Mouse (Mus musculus): Measurements from ENCODE around the gene Tmem259.

The Tmem259 gene

GRCm38 (mm10) chr10:79984195-79984816 lies at the start of gene Tmem259:
Gene Tmem259, minus strand, starts transcription at chr10:79984330.
- DNase-seq, result peak; percentile 88 to 91

DNA sequence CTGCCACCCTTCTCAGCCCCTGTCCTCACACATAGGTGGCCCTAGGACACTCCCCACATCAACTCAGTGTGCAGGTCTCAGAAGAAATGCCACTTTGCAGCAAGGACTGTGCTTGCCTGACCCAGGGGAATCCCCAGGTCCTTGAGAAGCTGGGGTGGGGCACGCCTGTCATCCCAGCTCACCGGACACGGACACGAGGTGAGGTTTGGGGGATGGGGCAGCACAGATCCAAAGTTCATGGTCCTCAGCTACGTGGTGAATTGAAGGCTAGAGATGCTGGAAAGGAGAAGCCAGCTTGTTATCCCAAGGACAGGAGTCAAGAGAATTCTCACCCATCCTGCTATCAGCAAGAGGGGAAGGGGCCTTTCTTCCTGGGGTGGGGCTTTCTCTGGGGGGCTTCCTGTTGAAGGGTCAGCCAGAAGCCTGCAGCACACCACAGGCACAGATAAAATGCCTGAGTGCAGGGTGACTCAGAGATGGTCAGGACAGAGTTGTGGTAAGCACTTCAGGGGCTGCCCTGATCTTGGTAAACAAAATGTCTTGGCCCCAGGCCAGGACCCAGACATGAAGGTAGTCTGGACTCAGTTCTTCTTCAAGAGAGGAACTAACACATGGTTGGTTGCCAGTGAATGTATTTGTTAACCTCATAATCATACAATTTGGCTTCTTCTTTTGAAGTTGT lies 48.8 kb upstream of the Tmem259 start:
- peak in 1 of 2 experiments; percentile 34 for DNase-seq

DNA sequence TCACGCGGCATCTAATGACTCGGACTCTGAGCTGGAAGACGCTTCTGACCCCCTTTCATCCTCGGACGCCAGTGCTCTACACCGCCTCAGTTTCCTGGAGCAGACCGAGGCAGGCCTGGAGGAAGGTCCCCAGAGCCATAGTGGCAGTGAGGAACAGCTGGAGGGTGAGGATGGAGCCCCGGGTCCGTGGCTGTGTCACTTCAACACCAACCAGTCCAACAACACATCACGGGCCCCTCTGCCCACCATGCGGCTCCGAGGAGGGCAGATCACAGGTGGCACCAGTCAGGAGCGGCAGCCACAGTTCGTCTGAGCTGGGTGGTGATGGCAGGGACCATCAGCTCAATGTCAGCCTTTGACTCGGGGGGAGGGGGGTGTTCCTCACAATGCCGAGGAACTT lies 46.6 kb upstream of the Tmem259 start:
- DNase-seq, result peak in 1 of 2 experiments; percentile 26

GRCm38 (mm10) chr10:80030191-80030590 lies 46.1 kb upstream of the Tmem259 start:
- peak in 1 of 2 experiments; percentile 31 for DNase-seq

GRCm38 (mm10) chr10:80028521-80028846 lies 44.4 kb upstream of the Tmem259 start:
- no peak for DNase-seq

DNA sequence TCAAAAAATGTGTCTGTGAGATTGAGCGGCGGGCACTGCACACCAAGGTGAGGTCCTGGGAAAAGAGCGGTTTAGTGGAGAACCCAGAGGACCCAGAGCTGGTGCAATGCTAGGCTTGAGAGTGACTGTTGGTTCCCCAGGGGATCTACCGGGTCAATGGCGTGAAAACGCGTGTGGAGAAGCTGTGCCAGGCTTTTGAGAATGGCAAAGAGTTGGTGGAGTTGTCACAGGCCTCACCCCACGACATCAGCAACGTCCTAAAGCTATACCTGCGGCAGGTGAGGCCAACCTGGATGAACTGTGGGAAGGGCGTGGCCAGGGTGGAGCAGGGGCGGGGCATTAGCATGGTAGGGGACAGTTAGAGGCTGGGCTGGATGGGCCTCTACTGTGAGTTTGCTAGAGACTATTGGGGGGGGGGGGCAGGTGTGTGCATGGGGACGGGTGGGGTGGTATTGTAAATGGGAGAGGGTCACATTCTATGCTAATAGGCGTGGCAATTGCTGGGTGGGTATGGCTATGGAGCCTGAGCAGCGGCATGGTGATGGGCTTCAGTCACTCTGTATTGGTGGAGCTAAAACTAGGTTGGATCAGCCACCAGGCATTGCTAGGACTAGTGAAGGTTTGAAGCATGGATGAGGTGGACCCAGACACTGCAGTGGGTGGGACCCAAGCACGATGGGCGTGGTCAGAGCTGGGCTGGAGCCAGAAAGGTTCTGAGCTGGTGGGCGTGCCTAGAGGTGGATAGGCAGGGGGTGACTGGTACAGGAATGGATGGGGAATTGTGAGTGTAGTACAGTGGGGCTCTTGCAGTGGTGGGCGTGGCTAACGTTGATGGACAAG lies 43.8 kb upstream of the Tmem259 start:
- DNase-seq, result peak in 1 of 2 experiments; percentile 53

DNA sequence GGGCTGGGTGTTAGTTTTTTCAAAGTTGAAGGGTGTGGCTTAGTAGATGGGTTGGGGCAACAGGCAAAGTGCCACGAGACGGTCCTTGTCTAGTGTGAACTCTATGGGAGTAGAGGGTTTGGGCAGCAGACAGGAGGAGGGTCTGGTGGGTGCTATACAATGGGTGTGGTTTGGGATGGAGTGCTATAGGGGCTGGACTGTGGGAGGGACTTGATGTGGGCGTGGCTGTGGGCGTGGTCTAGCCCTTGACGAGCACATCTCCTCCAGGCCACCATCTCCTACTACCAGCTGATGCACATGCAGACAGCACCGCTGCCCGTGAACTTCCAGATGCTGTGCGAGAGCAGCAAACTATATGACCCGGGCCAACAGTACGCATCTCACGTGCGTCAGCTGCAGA lies 41.8 kb upstream of the Tmem259 start:
- peak in 1 of 2 experiments; percentile 69 for DNase-seq

GRCm38 (mm10) chr10:80025463-80025862 lies 41.3 kb upstream of the Tmem259 start:
- DNase-seq, result peak in 1 of 2 experiments; percentile 34

GRCm38 (mm10) chr10:80025044-80025347 lies 40.9 kb upstream of the Tmem259 start:
- DNase-seq, result peak in 1 of 2 experiments; percentile 66

- peak; percentile 77 to 86 for DNase-seq
Measured at GRCm38 (mm10) chr10:80024229-80025043, 40.3 kb upstream of the Tmem259 start.

GRCm38 (mm10) chr10:80023758-80024157 lies 39.6 kb upstream of the Tmem259 start:
- DNase-seq, result no peak

DNA sequence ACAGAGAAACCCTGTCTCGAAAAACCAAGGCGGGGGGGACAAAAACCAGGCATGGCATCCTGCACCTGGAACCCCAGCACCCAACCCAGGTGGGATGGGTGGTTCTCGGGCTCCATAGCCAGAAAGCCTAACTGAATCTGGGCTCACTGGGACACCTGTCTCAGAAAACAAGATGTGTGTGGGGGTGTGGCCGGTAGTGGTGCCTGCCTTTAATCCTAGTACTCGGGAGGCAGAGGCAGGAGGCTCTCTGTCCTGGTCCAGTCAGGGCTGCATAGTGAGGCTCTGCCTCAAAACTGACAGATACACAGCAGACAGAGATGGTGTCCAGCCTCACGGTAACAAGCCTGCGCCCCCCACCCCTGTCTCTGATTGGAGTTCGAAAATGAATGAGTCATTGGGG lies 38.7 kb upstream of the Tmem259 start:
- peak in 1 of 2 experiments; percentile 55 for DNase-seq

DNA sequence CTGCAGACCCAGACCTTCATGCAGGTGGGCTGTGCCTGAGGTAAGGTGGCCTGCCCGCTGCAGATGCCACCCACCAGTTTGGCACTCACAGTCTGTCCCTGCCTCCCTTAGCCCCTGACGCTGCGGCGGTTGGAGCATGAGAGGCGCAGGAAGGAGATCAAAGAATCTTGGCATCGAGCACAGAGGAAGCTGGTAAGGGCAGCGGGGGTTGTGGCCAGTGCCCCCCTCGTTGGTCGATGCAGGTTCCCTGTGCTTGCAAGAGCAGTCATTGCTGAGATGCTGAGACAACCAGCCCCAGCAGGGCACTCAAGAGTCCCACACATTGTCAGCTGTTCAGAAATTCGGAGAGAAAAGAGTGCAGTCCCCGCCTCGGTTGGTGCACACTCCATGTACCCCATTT lies 38.0 kb upstream of the Tmem259 start:
- peak; percentile 56 to 77 for DNase-seq

DNA sequence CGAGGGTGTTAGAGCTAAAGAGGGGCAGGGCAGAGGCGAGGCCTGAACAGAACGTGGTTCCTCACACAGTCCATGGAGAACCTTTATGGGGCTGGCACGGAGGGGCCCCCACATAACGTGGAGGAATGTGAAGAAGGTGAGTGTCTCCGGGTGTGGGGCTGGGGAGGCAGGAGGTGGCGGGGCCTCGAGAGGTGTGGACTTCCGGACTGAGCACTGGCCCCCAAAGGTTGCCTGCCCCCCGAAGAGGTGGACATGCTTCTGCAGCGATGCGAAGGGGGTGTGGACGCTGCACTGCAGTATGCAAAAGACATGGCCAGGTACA lies 37.2 kb upstream of the Tmem259 start:
- peak in 1 of 2 experiments; percentile 40 for DNase-seq

- peak in 1 of 2 experiments; percentile 45 for DNase-seq
Measured at GRCm38 (mm10) chr10:80020603-80021319, 36.6 kb upstream of the Tmem259 start.

DNA sequence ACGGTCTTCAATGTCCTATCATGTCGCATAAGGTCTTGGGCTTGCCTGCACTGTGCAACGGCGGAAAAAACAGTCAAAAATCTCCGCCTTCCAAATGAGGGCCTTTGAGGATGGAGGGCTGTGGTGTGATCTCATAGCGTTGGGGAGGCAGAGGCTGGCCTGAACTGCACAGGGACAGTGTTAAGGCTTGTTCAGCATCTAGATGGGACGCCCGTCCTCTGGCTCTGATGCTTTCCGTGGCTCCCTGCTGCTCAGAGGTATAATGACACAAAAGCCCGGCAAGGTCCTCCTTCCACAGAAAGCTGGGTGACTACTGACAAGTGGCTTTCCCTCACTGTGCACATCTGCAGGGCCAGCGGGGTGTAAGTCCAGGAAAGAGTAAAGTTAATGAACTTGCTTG lies 36.1 kb upstream of the Tmem259 start:
- DNase-seq, result no peak

- peak in 1 of 2 experiments; percentile 54 for DNase-seq
Measured at GRCm38 (mm10) chr10:80019471-80020131, 35.5 kb upstream of the Tmem259 start.

GRCm38 (mm10) chr10:80018739-80019297 lies 34.7 kb upstream of the Tmem259 start:
- peak; percentile 72 for DNase-seq

GRCm38 (mm10) chr10:80017771-80018170 lies 33.6 kb upstream of the Tmem259 start:
- DNase-seq, result peak; percentile 71 to 76

- peak; percentile 96 to 98 for DNase-seq
Measured at GRCm38 (mm10) chr10:80017361-80017760, 33.2 kb upstream of the Tmem259 start.

DNA sequence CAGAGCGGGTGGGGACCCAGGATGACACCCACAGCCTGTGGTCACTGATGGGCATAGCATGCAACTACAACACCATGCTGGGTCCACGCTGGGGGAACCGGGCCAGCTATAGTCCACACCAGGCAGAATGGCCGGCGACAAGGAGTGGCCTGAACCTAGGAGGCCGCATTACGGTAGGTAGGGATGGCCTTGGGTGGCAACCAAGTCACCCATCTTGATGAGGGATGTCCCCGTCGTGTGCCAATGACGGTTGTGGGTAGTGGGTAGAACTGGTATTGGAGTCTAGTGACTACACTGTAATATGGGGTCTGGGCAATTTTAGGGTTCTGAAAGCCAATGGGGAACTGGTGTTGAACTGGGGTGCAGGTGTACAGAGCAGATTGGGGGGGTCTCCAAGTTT lies 32.8 kb upstream of the Tmem259 start:
- no peak for DNase-seq
